Mouse (Mus musculus) heart, embryonic 10.5 days (tissue): ENCODE data around the gene Get4. TPM values are rescaled to one million over a fixed set of nuclear protein-coding genes. Genes with fewer than 3 reads are reported as not detected.

Experiments used
- DNase-seq: peaks from one replicate; pipeline ENCODE4 v3.0.0-alpha.2; 2017; ENCODE audit warnings: low spot score
- H3K27ac ChIP-seq: fragments of 300-500 bp; sonication (generic); 2 replicates; pipeline ENCODE4 v1.5.1; 2016; ENCODE audit warnings: mild to moderate bottlenecking
- H3K27me3 ChIP-seq: fragments of 300-500 bp; sonication (generic); 2 replicates; pipeline ENCODE4 v1.6.1; 2016; ENCODE audit warnings: mild to moderate bottlenecking; ENCODE audit not compliant: poor library complexity, insufficient read depth, severe bottlenecking
- H3K36me3 ChIP-seq: fragments of 300-500 bp; sonication (generic); 2 replicates; pipeline ENCODE4 v1.6.1; 2016; ENCODE audit warnings: mild to moderate bottlenecking, moderate library complexity
- H3K4me1 ChIP-seq: fragments of 300-500 bp; sonication (generic); 2 replicates; pipeline ENCODE4 v1.6.1; 2016; ENCODE audit warnings: mild to moderate bottlenecking
- H3K4me3 ChIP-seq: fragments of 300-500 bp; sonication (generic); 2 replicates; pipeline ENCODE4 v1.5.1; 2016; ENCODE audit warnings: mild to moderate bottlenecking, moderate library complexity
- H3K9me3 ChIP-seq: fragments of 300-500 bp; sonication (generic); 2 replicates; pipeline ENCODE4 v1.6.1; 2016; ENCODE audit warnings: mild to moderate bottlenecking, moderate library complexity
- WGBS: fragments of 180-500 bp; shearing (Covaris S2); methylation state at CpG from one replicate; pipeline ENCODE4 v1.1.7; 2016; 5-methylcytosine and 5-hydroxymethylcytosine counted together
- polyA plus RNA-seq: library from polyadenylated mRNA; unstranded; fragments of >200 nt; fragmentation: Nextera tagmentation; extraction: Ambion mirVana; gene quantifications from 2 replicates; pipeline ENCODE4 v1.2.1, GENCODE M21; 2016

Get4 gene
- polyA plus RNA-seq, 1 experiment from 2014 or later: 205 TPM

GRCm38 (mm10) chr5:139248846-139249245, 3.3 kb upstream of the Get4 start:
- WGBS: 79% methylated on average over 3 of the region's 3 CpGs
- no peak overlapping the region for H3K4me3 ChIP-seq
- no peaks in the 10 kb centered on the region for H3K27me3 ChIP-seq
- peaks cover 21% of the 10 kb centered on the region for H3K4me1 ChIP-seq
- no peak for DNase-seq
- no peaks in the 10 kb centered on the region for H3K9me3 ChIP-seq
- H3K27ac ChIP-seq: no peak overlapping the region
- H3K36me3 ChIP-seq: peaks cover 66% of the 10 kb centered on the region

- 75% methylated on average over 7 of the region's 7 CpGs for WGBS
- H3K27me3 ChIP-seq: no peaks in the 10 kb centered on the region
- DNase-seq: no peak
- H3K36me3 ChIP-seq: peaks cover 51% of the 10 kb centered on the region
- peak overlapping the region; percentile 86 for H3K4me3 ChIP-seq
- no peaks in the 10 kb centered on the region for H3K9me3 ChIP-seq
- H3K27ac ChIP-seq: peak overlapping the region; percentile 96
- peaks cover 42% of the 10 kb centered on the region for H3K4me1 ChIP-seq
Observed at GRCm38 (mm10) chr5:139251279-139251678, 845 bp upstream of the Get4 start.

GRCm38 (mm10) chr5:139251736-139252080, 416 bp upstream of the Get4 start:
- Histone ChIP-seq H3K36me3 (peaks cover 47% of the 10 kb centered on the region), H3K9me3 (no peaks in the 10 kb centered on the region), H3K4me1 (peaks cover 45% of the 10 kb centered on the region), H3K27ac (peak overlapping the region; percentile 96), H3K27me3 (no peaks in the 10 kb centered on the region), H3K4me3 (peak overlapping the region; percentile 86)
- DNase-seq: no peak
- WGBS: 1% methylated on average over 8 of the region's 8 CpGs

- Histone ChIP-seq H3K4me1 (peaks cover 52% of the 10 kb centered on the region), H3K4me3 (peak overlapping the region; percentile 86), H3K9me3 (no peaks in the 10 kb centered on the region), H3K36me3 (peaks cover 42% of the 10 kb centered on the region), H3K27ac (peak overlapping the region; percentile 96), H3K27me3 (no peaks in the 10 kb centered on the region)
- WGBS: under 1% methylated on average over 7 of the region's 7 CpGs
- DNase-seq: no peak
Observed at GRCm38 (mm10) chr5:139252910-139253245, 754 bp downstream of the Get4 start.

- peak; percentile 86 for DNase-seq
- Histone ChIP-seq H3K27me3 (no peaks in the 10 kb centered on the region), H3K9me3 (no peaks in the 10 kb centered on the region), H3K27ac (peak overlapping the region; percentile 96), H3K4me3 (peak overlapping the region; percentile 86), H3K4me1 (peaks cover 56% of the 10 kb centered on the region), H3K36me3 (peaks cover 37% of the 10 kb centered on the region)
- WGBS: 7% methylated on average over 6 of the region's 6 CpGs
Observed at GRCm38 (mm10) chr5:139253301-139253741, 1.2 kb downstream of the Get4 start.

GRCm38 (mm10) chr5:139254938-139255337, 2.8 kb downstream of the Get4 start:
- Histone ChIP-seq H3K27me3 (no peaks in the 10 kb centered on the region), H3K27ac (0 out of 2 replicates have a peak overlapping the region, but pooled peaks have one; percentile 6), H3K4me3 (no peak overlapping the region), H3K4me1 (peaks cover 67% of the 10 kb centered on the region), H3K9me3 (no peaks in the 10 kb centered on the region), H3K36me3 (peaks cover 34% of the 10 kb centered on the region)
- 85% methylated on average over 6 of the region's 6 CpGs for WGBS
- DNase-seq: no peak

- WGBS: 87% methylated on average over 6 of the region's 6 CpGs
- Histone ChIP-seq H3K27me3 (no peaks in the 10 kb centered on the region), H3K9me3 (no peaks in the 10 kb centered on the region), H3K36me3 (peaks cover 34% of the 10 kb centered on the region), H3K4me1 (peaks cover 71% of the 10 kb centered on the region), H3K27ac (peak overlapping the region; percentile 25; the same call in 1 of the 2 replicates), H3K4me3 (no peak overlapping the region)
- no peak for DNase-seq
Observed at GRCm38 (mm10) chr5:139255777-139256176, 3.7 kb downstream of the Get4 start.

GRCm38 (mm10) chr5:139256211-139256765, 4.2 kb downstream of the Get4 start:
- H3K4me1 ChIP-seq: peaks cover 68% of the 10 kb centered on the region
- H3K27me3 ChIP-seq: no peaks in the 10 kb centered on the region
- no peak for DNase-seq
- WGBS: 86% methylated on average over 3 of the region's 3 CpGs
- H3K27ac ChIP-seq: 0 out of 2 replicates have a peak overlapping the region, but pooled peaks have one; percentile 76
- H3K4me3 ChIP-seq: no peak overlapping the region
- H3K36me3 ChIP-seq: peaks cover 37% of the 10 kb centered on the region
- H3K9me3 ChIP-seq: no peaks in the 10 kb centered on the region

- WGBS: 81% methylated on average over 1 of the region's 1 CpGs
- no peaks in the 10 kb centered on the region for H3K9me3 ChIP-seq
- H3K36me3 ChIP-seq: peaks cover 47% of the 10 kb centered on the region
- peak overlapping the region; percentile 76 for H3K27ac ChIP-seq
- H3K4me1 ChIP-seq: peaks cover 63% of the 10 kb centered on the region
- no peaks in the 10 kb centered on the region for H3K27me3 ChIP-seq
- no peak overlapping the region for H3K4me3 ChIP-seq
- no peak for DNase-seq
Observed at GRCm38 (mm10) chr5:139257265-139257664, 5.1 kb downstream of the Get4 start.

- Histone ChIP-seq H3K36me3 (peaks cover 53% of the 10 kb centered on the region), H3K4me3 (no peak overlapping the region), H3K27ac (peak overlapping the region; percentile 76; the same call in 1 of the 2 replicates), H3K9me3 (no peaks in the 10 kb centered on the region), H3K4me1 (peaks cover 63% of the 10 kb centered on the region), H3K27me3 (no peaks in the 10 kb centered on the region)
- DNase-seq: no peak
- 52% methylated on average over 4 of the region's 4 CpGs for WGBS
Observed at GRCm38 (mm10) chr5:139257818-139258217, 5.7 kb downstream of the Get4 start.

- no peaks in the 10 kb centered on the region for H3K27me3 ChIP-seq
- no peaks in the 10 kb centered on the region for H3K9me3 ChIP-seq
- no peak for DNase-seq
- H3K27ac ChIP-seq: peak overlapping the region; percentile 57; the same call in 1 of the 2 replicates
- H3K4me3 ChIP-seq: no peak overlapping the region
- peaks cover 60% of the 10 kb centered on the region for H3K36me3 ChIP-seq
- 88% methylated on average over 8 of the region's 8 CpGs for WGBS
- H3K4me1 ChIP-seq: peaks cover 58% of the 10 kb centered on the region
Observed at GRCm38 (mm10) chr5:139258371-139259035, 6.4 kb downstream of the Get4 start.

GRCm38 (mm10) chr5:139259853-139260252, 7.7 kb downstream of the Get4 start:
- H3K36me3 ChIP-seq: peaks cover 70% of the 10 kb centered on the region
- no peak for DNase-seq
- WGBS: 83% methylated on average over 5 of the region's 5 CpGs
- no peak overlapping the region for H3K4me3 ChIP-seq
- H3K4me1 ChIP-seq: peaks cover 44% of the 10 kb centered on the region
- no peaks in the 10 kb centered on the region for H3K27me3 ChIP-seq
- no peaks in the 10 kb centered on the region for H3K9me3 ChIP-seq
- H3K27ac ChIP-seq: peak overlapping the region; percentile 22; the same call in 1 of the 2 replicates

GRCm38 (mm10) chr5:139261403-139261802, 9.3 kb downstream of the Get4 start:
- Histone ChIP-seq H3K36me3 (peaks cover 80% of the 10 kb centered on the region), H3K4me3 (no peak overlapping the region), H3K27me3 (no peaks in the 10 kb centered on the region), H3K27ac (no peak overlapping the region), H3K9me3 (no peaks in the 10 kb centered on the region), H3K4me1 (peaks cover 33% of the 10 kb centered on the region)
- WGBS: 92% methylated on average over 4 of the region's 4 CpGs
- no peak for DNase-seq
